Mouse (Mus musculus): ENCODE data around the gene Ubap2l.
A peak's percentile ranks its signal among the peaks of the same experiment; 100 is the strongest.

Gene Ubap2l

GRCm38 (mm10) chr3:89965557-89965956 is 86.9 kb downstream of the Ubap2l start:
- no peak for DNase-seq

DNA sequence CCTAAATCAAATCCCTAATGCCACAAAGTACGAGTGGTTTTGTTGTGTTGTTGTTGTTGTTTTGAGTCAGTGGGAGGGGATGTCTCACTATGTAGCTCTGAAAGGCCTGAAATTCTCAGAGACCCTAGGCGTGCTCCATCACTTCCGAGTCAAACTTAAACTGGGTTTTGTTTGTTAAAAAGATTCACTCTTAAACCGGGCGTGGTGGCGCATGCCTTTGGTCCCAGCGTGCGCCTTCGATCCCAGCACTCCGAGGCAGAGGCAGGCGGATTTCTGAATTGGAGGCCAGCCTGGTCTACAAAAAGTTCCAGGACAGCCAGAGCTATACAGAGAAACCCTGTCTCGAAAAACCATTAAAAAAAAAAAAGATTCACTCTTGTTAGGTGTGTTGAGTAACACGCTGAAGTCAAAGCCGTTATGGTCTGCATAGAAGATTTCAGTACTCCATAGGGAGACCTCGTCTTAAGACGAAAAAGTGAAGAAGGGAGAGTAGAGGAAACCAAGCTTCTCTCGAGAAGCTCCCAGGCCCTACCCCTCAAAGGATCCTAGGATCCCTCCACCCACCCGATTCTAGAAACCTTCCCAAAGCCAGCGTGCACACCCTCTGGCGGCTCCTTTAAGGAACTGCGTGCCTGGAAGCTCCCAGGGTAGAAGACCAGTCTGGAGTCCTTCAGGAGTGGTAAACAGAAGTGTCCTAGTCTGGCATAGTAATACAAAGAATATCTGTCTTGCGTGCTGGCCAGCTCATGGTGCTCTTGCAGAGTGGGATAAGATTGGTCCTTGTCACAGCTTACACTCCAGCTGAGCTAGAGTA is 88.3 kb downstream of the Ubap2l start:
- DNase-seq = peak; percentile 51

- peak; percentile 39 for DNase-seq
Measured at GRCm38 (mm10) chr3:89963221-89963763, 89.1 kb downstream of the Ubap2l start, which contains the start of gene Atp8b2. Gene Atp8b2, minus strand, starts transcription at chr3:89963508.

DNA sequence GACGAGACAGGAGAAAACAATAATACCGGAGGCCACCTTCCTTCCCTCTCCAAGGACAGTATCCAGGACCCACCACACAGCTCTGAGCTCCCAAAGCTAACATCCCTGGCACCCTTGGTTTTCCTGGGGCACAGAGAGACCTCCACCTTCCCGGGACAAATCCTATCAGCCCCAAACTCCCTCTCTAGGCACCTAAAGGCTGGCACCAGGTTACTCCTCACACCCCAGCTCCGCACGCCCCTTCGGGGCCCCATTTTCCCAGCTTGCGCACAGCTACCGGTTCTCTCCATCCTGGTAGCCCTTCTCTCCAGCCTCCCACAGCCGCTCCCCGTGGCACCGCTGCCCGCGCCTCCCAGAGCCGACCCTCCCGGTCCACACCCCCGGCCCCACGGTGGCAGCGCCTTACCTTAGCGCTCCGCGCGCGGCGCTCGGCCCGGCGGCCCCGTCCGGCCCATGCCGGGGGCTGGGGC is 89.6 kb downstream of the Ubap2l start:
- DNase-seq = peak; percentile 36

- peak; percentile 24 for DNase-seq
Measured at GRCm38 (mm10) chr3:89962059-89962750, 90.2 kb downstream of the Ubap2l start.

- DNase-seq = no peak
Measured at GRCm38 (mm10) chr3:89961436-89961835, 91.0 kb downstream of the Ubap2l start.

GRCm38 (mm10) chr3:89960469-89960868 is 92.0 kb downstream of the Ubap2l start:
- peak; percentile 93 for DNase-seq

GRCm38 (mm10) chr3:89959435-89959834 is 93.0 kb downstream of the Ubap2l start:
- peak; percentile 38 for DNase-seq

DNA sequence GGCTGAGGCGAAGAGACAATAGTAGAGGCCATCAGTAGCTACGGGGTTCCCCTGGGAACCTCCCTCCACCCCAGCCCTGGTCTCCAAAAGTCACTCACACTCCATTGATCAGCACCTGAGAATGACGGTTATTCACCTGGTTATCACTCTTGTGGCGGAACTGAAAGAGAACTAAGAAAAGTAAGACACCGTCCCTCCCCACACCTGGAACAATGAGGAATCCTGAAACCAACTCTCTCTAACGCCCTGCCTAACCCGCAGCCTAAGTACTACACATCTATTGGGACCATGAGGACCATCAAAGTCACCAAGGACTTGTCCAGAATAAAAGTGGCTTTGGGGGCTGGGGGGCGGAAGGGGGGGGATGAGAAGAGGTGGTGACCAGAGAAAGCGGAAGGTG is 94.5 kb downstream of the Ubap2l start:
- no peak for DNase-seq

DNA sequence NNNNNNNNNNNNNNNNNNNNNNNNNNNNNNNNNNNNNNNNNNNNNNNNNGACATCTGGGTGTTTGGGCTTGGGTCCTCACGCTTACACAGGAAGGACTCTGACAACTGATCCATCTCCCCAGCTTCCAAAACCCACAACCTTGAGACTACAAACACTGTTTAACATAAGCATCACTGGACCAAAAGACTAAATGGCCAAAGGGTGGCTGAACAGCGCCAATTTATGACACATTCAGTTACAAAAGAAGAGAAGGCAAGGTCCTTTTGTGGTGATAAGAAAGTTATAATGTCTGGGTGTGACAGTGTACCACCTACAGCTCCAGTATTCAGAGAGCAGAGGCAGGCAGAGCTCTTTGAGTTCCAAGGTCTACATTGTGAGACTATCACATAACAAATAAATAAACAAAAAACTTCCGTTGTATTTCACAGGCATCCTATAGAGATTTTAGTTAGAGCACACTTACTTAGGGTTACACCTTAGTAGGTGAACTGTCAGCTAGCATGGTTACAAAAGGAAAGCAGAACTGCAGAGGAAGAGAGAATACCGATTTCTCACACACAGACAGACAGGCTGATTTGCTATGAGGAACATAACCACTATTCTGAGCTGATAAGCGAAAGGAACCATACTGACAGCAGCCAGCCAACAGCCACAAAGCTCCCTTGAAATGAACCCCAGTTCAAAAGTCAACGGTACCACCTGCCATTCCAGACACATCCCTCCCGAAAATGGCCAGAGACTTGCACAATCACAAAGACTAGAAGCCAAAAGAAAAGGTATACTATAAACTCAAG is 96.1 kb downstream of the Ubap2l start:
- DNase-seq = no peak

DNA sequence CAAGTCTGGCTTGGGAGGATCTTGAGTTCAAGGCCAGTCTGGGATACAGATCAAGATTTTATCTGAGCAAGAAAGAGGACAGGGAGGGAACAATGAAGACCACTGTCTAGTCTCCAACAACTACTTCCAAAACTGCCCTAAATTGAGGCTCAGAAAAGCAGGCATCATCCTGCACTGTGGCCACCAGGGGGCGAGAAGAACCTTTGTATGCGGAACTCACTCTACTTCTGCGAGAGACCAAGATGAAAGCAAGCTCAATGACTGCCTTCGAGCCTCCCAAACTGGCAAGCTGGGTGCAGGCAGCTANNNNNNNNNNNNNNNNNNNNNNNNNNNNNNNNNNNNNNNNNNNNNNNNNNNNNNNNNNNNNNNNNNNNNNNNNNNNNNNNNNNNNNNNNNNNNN is 99.0 kb downstream of the Ubap2l start:
- peak; percentile 57 for DNase-seq
